Mouse (Mus musculus): ENCODE results near the gene Slc25a39. TPM values are rescaled to one million over a fixed set of nuclear protein-coding genes. Genes with fewer than 3 reads are reported as not detected.
A peak's percentile ranks its signal among the peaks of the same experiment; 100 is the strongest.

The Slc25a39 gene
- polyA plus RNA-seq, 1 experiment from 2014 or later = 260 TPM

GRCm38 (mm10) chr11:102435754-102436470 is 28.2 kb upstream of the Slc25a39 start:
- Histone ChIP-seq H3K27ac (ENCODE audit: poor library complexity, severe bottlenecking) (no peak overlapping the region), H3K4me1 (replicated peaks) (peaks cover 31% of the 10 kb centered on the region), H3K36me3 (peaks cover 59% of the 10 kb centered on the region), H3K4me3 (no peak overlapping the region), H3K9ac (no peak overlapping the region), H3K4me2 (no peak overlapping the region), H3K27me3 (replicated peaks) (peaks cover 8% of the 10 kb centered on the region; the same call in 1 of the 2 replicates), H3K9me3 (replicated peaks) (no peaks in the 10 kb centered on the region)
- 88% methylated on average over 18 of the region's 18 CpGs for WGBS
- ATAC-seq (ENCODE audit: insufficient number of reproducible peaks, low FRiP score) = no peak

- peaks cover 8% of the 10 kb centered on the region; the same call in 1 of the 2 replicates for H3K27me3 ChIP-seq (replicated peaks)
- H3K9me3 ChIP-seq (replicated peaks) = no peaks in the 10 kb centered on the region
- WGBS = 85% methylated on average over 11 of the region's 11 CpGs
- H3K9ac ChIP-seq = no peak overlapping the region
- no peak for ATAC-seq (ENCODE audit: insufficient number of reproducible peaks, low FRiP score)
- H3K4me2 ChIP-seq = no peak overlapping the region
- H3K4me1 ChIP-seq (replicated peaks) = peaks cover 31% of the 10 kb centered on the region
- H3K4me3 ChIP-seq = no peak overlapping the region
- no peak overlapping the region for H3K27ac ChIP-seq (ENCODE audit: poor library complexity, severe bottlenecking)
- H3K36me3 ChIP-seq = peaks cover 50% of the 10 kb centered on the region
These were observed 27.3 kb upstream of the Slc25a39 start for GRCm38 (mm10) chr11:102434816-102435705.

- no peak for ATAC-seq (ENCODE audit: insufficient number of reproducible peaks, low FRiP score)
- Histone ChIP-seq H3K36me3 (peaks cover 44% of the 10 kb centered on the region), H3K27ac (ENCODE audit: poor library complexity, severe bottlenecking) (no peak overlapping the region), H3K9ac (no peak overlapping the region), H3K4me2 (no peak overlapping the region), H3K4me3 (no peak overlapping the region), H3K4me1 (replicated peaks) (peaks cover 36% of the 10 kb centered on the region), H3K9me3 (replicated peaks) (no peaks in the 10 kb centered on the region), H3K27me3 (replicated peaks) (peaks cover 3% of the 10 kb centered on the region; the same call in 1 of the 2 replicates)
- WGBS = 13% methylated on average over 7 of the region's 7 CpGs
These were observed 26.7 kb upstream of the Slc25a39 start for GRCm38 (mm10) chr11:102434406-102434805.

- Histone ChIP-seq H3K4me1 (replicated peaks) (peaks cover 39% of the 10 kb centered on the region), H3K9me3 (replicated peaks) (no peaks in the 10 kb centered on the region), H3K27me3 (replicated peaks) (no peaks in the 10 kb centered on the region), H3K36me3 (peaks cover 38% of the 10 kb centered on the region), H3K27ac (ENCODE audit: poor library complexity, severe bottlenecking) (no peak overlapping the region), H3K4me2 (no peak overlapping the region), H3K4me3 (no peak overlapping the region), H3K9ac (no peak overlapping the region)
- ATAC-seq (ENCODE audit: insufficient number of reproducible peaks, low FRiP score) = no peak
- WGBS = 85% methylated on average over 7 of the region's 7 CpGs
These were observed 26.1 kb upstream of the Slc25a39 start for GRCm38 (mm10) chr11:102433866-102434265.

- Histone ChIP-seq H3K27ac (ENCODE audit: poor library complexity, severe bottlenecking) (no peak overlapping the region), H3K4me3 (no peak overlapping the region), H3K4me2 (no peak overlapping the region), H3K9me3 (replicated peaks) (no peaks in the 10 kb centered on the region), H3K9ac (no peak overlapping the region), H3K4me1 (replicated peaks) (peaks cover 36% of the 10 kb centered on the region), H3K36me3 (peaks cover 34% of the 10 kb centered on the region), H3K27me3 (replicated peaks) (no peaks in the 10 kb centered on the region)
- no peak for ATAC-seq (ENCODE audit: insufficient number of reproducible peaks, low FRiP score)
- WGBS = 85% methylated on average over 6 of the region's 6 CpGs
These were observed 25.1 kb upstream of the Slc25a39 start for GRCm38 (mm10) chr11:102432896-102433295.

GRCm38 (mm10) chr11:102432115-102432843 is 24.5 kb upstream of the Slc25a39 start:
- no peak overlapping the region for H3K27ac ChIP-seq (ENCODE audit: poor library complexity, severe bottlenecking)
- no peaks in the 10 kb centered on the region for H3K9me3 ChIP-seq (replicated peaks)
- H3K4me2 ChIP-seq = 0 out of 2 replicates have a peak overlapping the region, but pooled peaks have one; percentile 2
- 62% methylated on average over 16 of the region's 16 CpGs for WGBS
- peak overlapping the region; percentile 56; the same call in 1 of the 2 replicates for H3K9ac ChIP-seq
- peaks cover 34% of the 10 kb centered on the region for H3K36me3 ChIP-seq
- H3K27me3 ChIP-seq (replicated peaks) = no peaks in the 10 kb centered on the region
- no peak for ATAC-seq (ENCODE audit: insufficient number of reproducible peaks, low FRiP score)
- peaks cover 31% of the 10 kb centered on the region for H3K4me1 ChIP-seq (replicated peaks)
- H3K4me3 ChIP-seq = no peak overlapping the region; the same call in 1 of the 2 replicates

- H3K27ac ChIP-seq (ENCODE audit: poor library complexity, severe bottlenecking) = no peak overlapping the region
- ATAC-seq (ENCODE audit: insufficient number of reproducible peaks, low FRiP score) = no peak
- 76% methylated on average over 3 of the region's 3 CpGs for WGBS
- peaks cover 34% of the 10 kb centered on the region for H3K36me3 ChIP-seq
- H3K4me2 ChIP-seq = no peak overlapping the region
- no peak overlapping the region for H3K4me3 ChIP-seq
- no peaks in the 10 kb centered on the region for H3K9me3 ChIP-seq (replicated peaks)
- no peaks in the 10 kb centered on the region for H3K27me3 ChIP-seq (replicated peaks)
- H3K4me1 ChIP-seq (replicated peaks) = peaks cover 26% of the 10 kb centered on the region
- peak overlapping the region; percentile 56; the same call in 1 of the 2 replicates for H3K9ac ChIP-seq
These were observed 24.0 kb upstream of the Slc25a39 start for GRCm38 (mm10) chr11:102431728-102432114.

GRCm38 (mm10) chr11:102431018-102431645 is 23.4 kb upstream of the Slc25a39 start:
- Histone ChIP-seq H3K9me3 (replicated peaks) (no peaks in the 10 kb centered on the region), H3K27me3 (replicated peaks) (no peaks in the 10 kb centered on the region), H3K4me3 (peak overlapping the region; percentile 72), H3K27ac (ENCODE audit: poor library complexity, severe bottlenecking) (peak overlapping the region; percentile 83), H3K9ac (peak overlapping the region; percentile 71), H3K4me1 (replicated peaks) (peaks cover 26% of the 10 kb centered on the region), H3K36me3 (peaks cover 29% of the 10 kb centered on the region), H3K4me2 (peak overlapping the region; percentile 84)
- ATAC-seq (ENCODE audit: insufficient number of reproducible peaks, low FRiP score) = peak; percentile 41; the same call in 1 of the 2 replicates
- WGBS = under 1% methylated on average over 7 of the region's 7 CpGs

GRCm38 (mm10) chr11:102430121-102431017 is 22.6 kb upstream of the Slc25a39 start, which contains the start of gene Grn:
Grn (plus strand) TSS chr11:102430315.
- Histone ChIP-seq H3K27ac (ENCODE audit: poor library complexity, severe bottlenecking) (peak within 1 kb of the TSS; percentile 83), H3K4me3 (peak within 1 kb of the TSS; percentile 72), H3K9me3 (replicated peaks) (no peaks in the 10 kb centered on the region), H3K27me3 (replicated peaks) (no peaks in the 10 kb centered on the region), H3K9ac (peak within 1 kb of the TSS; percentile 71), H3K36me3 (peaks cover 22% of the 10 kb centered on the region), H3K4me2 (peak within 1 kb of the TSS; percentile 84), H3K4me1 (replicated peaks) (peaks cover 26% of the 10 kb centered on the region)
- ATAC-seq (ENCODE audit: insufficient number of reproducible peaks, low FRiP score) = peak; percentile 93
- under 1% methylated on average over 28 of the region's 29 CpGs for WGBS

Measured in heart, embryonic 12.5 days (tissue).